Mouse (Mus musculus) MN1 (cell line): Measurements from ENCODE around the gene Naaladl2.
"Not testable (repeated sequence)": the region's sequence is repeated elsewhere in the genome, so short reads cannot be mapped to it uniquely, and the experiment has no call there.

Source experiments
- DNase-seq: peaks from one replicate; pipeline ENCODE4 v3.0.0-alpha.2; 2016; ENCODE audit warnings: low spot score

The Naaladl2 gene

GRCm38 (mm10) chr3:25143555-25144311, at the start of gene Naaladl2:
TSS of gene Naaladl2 (minus strand) at chr3:25144261.
- no peak for DNase-seq

GRCm38 (mm10) chr3:25151721-25152120, 7.7 kb upstream of the Naaladl2 start:
- DNase-seq = no peak

GRCm38 (mm10) chr3:25147271-25147670, 3.2 kb upstream of the Naaladl2 start:
- DNase-seq = no peak

GRCm38 (mm10) chr3:25144961-25145697, 1.1 kb upstream of the Naaladl2 start:
- no peak for DNase-seq

- no peak for DNase-seq
Observed at GRCm38 (mm10) chr3:25143111-25143510, 950 bp downstream of the Naaladl2 start.

- DNase-seq = no peak
Observed at GRCm38 (mm10) chr3:25131848-25132247, 12.2 kb downstream of the Naaladl2 start.

- DNase-seq = no peak
Observed at GRCm38 (mm10) chr3:25127864-25128263, 16.2 kb downstream of the Naaladl2 start.

- no peak for DNase-seq
Observed at GRCm38 (mm10) chr3:25124919-25125846, 18.9 kb downstream of the Naaladl2 start.

GRCm38 (mm10) chr3:25113107-25113506, 31.0 kb downstream of the Naaladl2 start:
- DNase-seq = no peak

- no peak for DNase-seq
Observed at GRCm38 (mm10) chr3:25108997-25109396, 35.1 kb downstream of the Naaladl2 start.

- no peak for DNase-seq
Observed at GRCm38 (mm10) chr3:25092986-25093385, 51.1 kb downstream of the Naaladl2 start.

- no peak for DNase-seq
Observed at GRCm38 (mm10) chr3:25075785-25076184, 68.3 kb downstream of the Naaladl2 start.

- no peak for DNase-seq
Observed at GRCm38 (mm10) chr3:25074266-25074665, 69.8 kb downstream of the Naaladl2 start.

- no peak for DNase-seq
Observed at GRCm38 (mm10) chr3:25073821-25074220, 70.2 kb downstream of the Naaladl2 start.

- DNase-seq = no peak
Observed at GRCm38 (mm10) chr3:25063217-25063616, 80.8 kb downstream of the Naaladl2 start.

- DNase-seq = no peak
Observed at GRCm38 (mm10) chr3:25052975-25053374, 91.1 kb downstream of the Naaladl2 start.

- no peak for DNase-seq
Observed at GRCm38 (mm10) chr3:25019972-25020371, 124.1 kb downstream of the Naaladl2 start.

- no peak for DNase-seq
Observed at GRCm38 (mm10) chr3:25010751-25011150, 133.3 kb downstream of the Naaladl2 start.

GRCm38 (mm10) chr3:25006802-25007201, 137.3 kb downstream of the Naaladl2 start:
- DNase-seq = not testable (repeated sequence)

- DNase-seq = no peak
Observed at GRCm38 (mm10) chr3:24992577-24992976, 151.5 kb downstream of the Naaladl2 start.

GRCm38 (mm10) chr3:24992078-24992477, 152.0 kb downstream of the Naaladl2 start:
- no peak for DNase-seq

GRCm38 (mm10) chr3:24982111-24982510, 161.9 kb downstream of the Naaladl2 start:
- DNase-seq = no peak
